In the genomic region with DNA sequence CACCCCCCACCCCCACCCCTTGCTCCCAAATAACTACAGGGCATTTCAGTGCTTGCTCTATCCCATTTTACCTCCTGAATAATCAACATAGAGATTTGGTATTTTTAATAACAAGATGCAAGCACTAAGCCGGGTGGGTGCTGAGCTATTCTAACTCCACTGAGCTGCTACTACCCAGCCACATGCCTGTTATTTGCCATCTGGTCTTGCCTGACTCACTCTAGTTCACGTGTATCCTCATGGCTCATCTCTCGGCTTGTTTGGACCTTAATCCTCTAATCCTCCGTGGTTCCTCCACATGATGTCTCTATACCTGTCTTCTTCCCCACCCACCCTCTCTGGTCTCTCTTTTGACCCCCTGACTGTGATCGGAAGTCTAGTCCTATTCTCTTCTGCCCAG, we compare ENCODE assay signal across 10 mouse cellular contexts.
DNase-seq lines count a peak whose midpoint lies in the region.
"Had no signal": no experiment of that assay in that cellular context is flagged by ENCODE, and none has a peak within 500 bp of the region (broad histone marks: within the 10 kb centered on the region; RNA-seq: fewer than 3 reads in every experiment).

No protein-coding gene starts in this region.

- peak; percentile 65 for DNase-seq in layer of hippocampus, adult 11-12 months (ENCODE audit: low spot score)
- no peak for DNase-seq in layer of hippocampus, adult 9-10 months (ENCODE audit: low spot score)
- DNase-seq in brain, adult 2 months (ENCODE audit: low read depth, low spot score), result peak; percentile 83
- DNase-seq in cerebellum, adult 9-10 months, result peak; percentile 59
- peak; percentile 81 for DNase-seq in layer of hippocampus, adult 9-11 months
- no peak for DNase-seq in lung, postnatal 25 days (ENCODE audit: low spot score)
- DNase-seq in spleen, postnatal 4 days (ENCODE audit: low spot score in 2 of 2), result no peak
- DNase-seq: adrenal gland, postnatal 14 days; kidney, adult 8-10 months; kidney, postnatal 4 days had no signal

Comparison
In these comparisons a context has a peak if more than half of its experiments do, and no peak if none do; other contexts are left out.
1. DNase-seq: peak in layer of hippocampus, adult 11-12 months (single experiment), brain, adult 2 months (single experiment), cerebellum, adult 9-10 months (single experiment) and layer of hippocampus, adult 9-11 months (single experiment); none in layer of hippocampus, adult 9-10 months (single experiment), lung, postnatal 25 days (single experiment) and spleen, postnatal 4 days (0 of 2).